Mouse (Mus musculus) limb, embryonic 14.5 days (tissue): ENCODE results near the gene Nmur1. TPM values are rescaled to one million over a fixed set of nuclear protein-coding genes. Genes with fewer than 3 reads are reported as not detected.

Experiments
- ATAC-seq: fragments of 200-750 bp; cut with Nextera tagmentation; 2 replicates; pipeline ENCODE4 v1.8.0; 2017; ENCODE audit warnings: low read depth, moderate number of reproducible peaks, moderate TSS enrichment; ENCODE audit not compliant: low FRiP score
- DNase-seq: peaks from one replicate; pipeline ENCODE4 v3.0.0-alpha.2; 2015; ENCODE audit warnings: low spot score
- H3K27ac ChIP-seq: fragments of 300-500 bp; sonication (generic); replicated peaks from 2 replicates; pipeline ENCODE4 v1.5.1; 2014; ENCODE audit warnings: low read depth, mild to moderate bottlenecking, low read length, moderate library complexity, mixed read lengths
- H3K27me3 ChIP-seq: fragments of 300-500 bp; sonication (generic); 2 replicates; pipeline ENCODE4 v1.6.1; 2014; ENCODE audit warnings: low read length, mixed read lengths; ENCODE audit not compliant: control insufficient read depth, insufficient read depth
- H3K36me3 ChIP-seq: fragments of 300-500 bp; sonication (generic); 2 replicates; pipeline ENCODE4 v1.6.1; 2014; ENCODE audit warnings: mild to moderate bottlenecking, low read length, moderate library complexity, mixed read lengths; ENCODE audit not compliant: control insufficient read depth, insufficient read depth
- H3K4me1 ChIP-seq: fragments of 300-500 bp; sonication (generic); 2 replicates; pipeline ENCODE4 v1.6.1; 2014; ENCODE audit warnings: antibody characterized with exemption, low read length, mixed read lengths; ENCODE audit not compliant: control insufficient read depth, insufficient read depth
- H3K4me2 ChIP-seq: fragments of 300-500 bp; sonication (generic); replicated peaks from 2 replicates; pipeline ENCODE4 v1.6.1; 2014; ENCODE audit warnings: low read depth, mild to moderate bottlenecking, low read length, moderate library complexity; ENCODE audit not compliant: severe bottlenecking
- H3K4me3 ChIP-seq: fragments of 300-500 bp; sonication (generic); replicated peaks from 2 replicates; pipeline ENCODE4 v1.5.1; 2014; ENCODE audit warnings: low read length
- H3K9ac ChIP-seq: fragments of 300-500 bp; sonication (generic); 2 replicates; pipeline ENCODE4 v1.6.1; 2014; ENCODE audit warnings: mild to moderate bottlenecking, low read depth, low read length, moderate library complexity; ENCODE audit not compliant: severe bottlenecking
- H3K9me3 ChIP-seq: fragments of 300-500 bp; sonication (generic); 2 replicates; pipeline ENCODE4 v1.6.1; 2016; ENCODE audit warnings: low read length; ENCODE audit not compliant: control insufficient read depth
- POLR2A ChIP-seq: fragments of 200-500 bp; IDR thresholded peaks from 2 replicates; pipeline ENCODE4 v1.8.0; 2012; ENCODE audit warnings: inconsistent platforms, mild to moderate bottlenecking, moderate library complexity, borderline replicate concordance; ENCODE audit not compliant: insufficient read depth, insufficient read length; ENCODE audit errors: extremely low read depth
- WGBS: fragments of 180-500 bp; shearing (Covaris S2); extraction: QIAGEN DNeasy Blood & Tissue Kit; methylation state at CpG from one replicate; pipeline ENCODE4 v1.1.7; 2014; 5-methylcytosine and 5-hydroxymethylcytosine counted together
- microRNA-seq: library from miRNA; unstranded; fragments of <30 nt; microRNA quantifications from one replicate; pipeline ENCODE4, GENCODE M21; 2016
- polyA plus RNA-seq, 2 experiments: library from polyadenylated mRNA; depleted of rRNA in 1 of 2; stranded (reverse) in 1 of 2; unstranded in 1 of 2; fragments of >200 nt; fragmentation: Nextera tagmentation in 1 of 2; extraction: Ambion mirVana in 1 of 2; gene quantifications; 2 replicates each; pipeline versions ENCODE4 v1.2.1 to v1.2.3; 2012 to 2014

Nmur1 gene
- polyA plus RNA-seq, 2 experiments, result not detected

DNA sequence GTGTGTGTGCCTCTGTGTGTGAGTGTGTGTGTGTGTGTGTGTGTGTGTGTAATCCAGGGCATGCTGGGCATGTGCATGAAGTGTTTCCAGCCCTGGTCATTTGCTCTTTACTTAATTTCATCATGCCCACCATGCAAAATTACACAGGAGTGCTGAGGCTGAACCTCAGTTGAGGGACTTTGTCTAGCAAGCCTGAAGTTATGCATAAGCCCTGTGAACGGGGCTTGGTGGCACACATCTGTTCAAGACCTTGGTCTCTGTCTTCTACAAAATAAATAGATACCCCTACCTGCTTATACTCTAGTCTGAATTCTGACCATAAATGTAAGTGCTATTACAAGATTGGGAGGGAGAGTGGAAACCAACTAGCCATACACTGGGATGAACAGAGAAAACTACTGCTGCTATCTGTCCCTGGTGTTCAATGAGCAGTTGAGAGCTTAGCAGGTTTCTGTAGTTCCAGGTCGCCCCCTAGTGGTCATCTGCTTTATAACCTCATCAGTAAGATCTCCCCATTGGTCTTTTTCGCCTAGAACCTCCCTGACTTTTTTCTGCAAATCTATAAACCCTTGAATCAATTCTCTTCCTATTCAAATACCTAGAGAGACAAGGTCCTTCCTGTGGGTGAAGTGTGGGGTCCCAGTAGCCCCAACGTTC, 86.7 kb downstream of the Nmur1 start:
- Histone ChIP-seq H3K4me2 (no peak overlapping the region), H3K4me3 (no peak overlapping the region), H3K36me3 (no peaks in the 10 kb centered on the region), H3K9me3 (no peaks in the 10 kb centered on the region), H3K27ac (no peak overlapping the region), H3K27me3 (no peaks in the 10 kb centered on the region), H3K4me1 (no peaks in the 10 kb centered on the region), H3K9ac (no peak overlapping the region)
- no peak for ATAC-seq
- 25% methylated on average over 4 of the region's 4 CpGs for WGBS
- peak; percentile 92 for DNase-seq
- no peak for TF ChIP-seq POLR2A

DNA sequence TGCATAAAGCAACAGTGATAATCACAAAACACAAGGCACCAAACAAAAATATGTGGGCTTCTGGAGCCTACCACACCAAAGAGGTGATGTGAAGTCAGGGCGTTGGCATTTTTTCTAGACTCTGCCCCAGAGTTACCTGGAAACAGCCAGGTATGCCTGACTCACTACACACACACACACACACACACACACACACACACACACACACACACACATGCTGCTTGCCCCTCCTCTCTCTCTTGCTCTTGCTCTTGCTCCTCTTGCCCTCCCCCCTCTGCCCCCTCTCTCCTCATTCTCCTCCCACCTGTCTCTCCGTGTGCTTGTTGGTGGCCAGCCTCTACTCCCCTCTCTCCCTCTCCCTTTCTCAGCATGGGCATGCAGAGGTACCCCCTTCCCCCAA, 89.7 kb downstream of the Nmur1 start:
- Histone ChIP-seq H3K27me3 (no peaks in the 10 kb centered on the region), H3K36me3 (no peaks in the 10 kb centered on the region), H3K4me3 (no peak overlapping the region), H3K4me1 (no peaks in the 10 kb centered on the region), H3K4me2 (no peak overlapping the region), H3K9ac (no peak overlapping the region), H3K27ac (no peak overlapping the region), H3K9me3 (no peaks in the 10 kb centered on the region)
- no peak for TF ChIP-seq POLR2A
- no peak for ATAC-seq
- no peak for DNase-seq
- WGBS, result 44% methylated on average over 2 of the region's 2 CpGs

Small RNA genes lying within 50 kb of the gene (microRNA-seq; reads per million reads assigned to microRNA genes)
- gene mmu-mir-3535, result 231 reads per million, percentile 57 among the genes with 10 or more reads in this experiment

Other genes with a start within 250 kb of the Nmur1 start
- gene B3gnt7, start 123.4 kb downstream of the Nmur1 start, polyA plus RNA-seq (2012; rRNA removed), result 9.7 and 13.2 TPM in 2 replicates
- 7.1 and 7.7 TPM in 2 replicates for gene B3gnt7, start 123.4 kb downstream of the Nmur1 start, polyA plus RNA-seq (2014; fragmentation: Nextera tagmentation; extraction: Ambion mirVana)
- gene Ncl, start 66.8 kb downstream of the Nmur1 start, polyA plus RNA-seq (2012; rRNA removed), result 63.5 and 201 TPM in 2 replicates
- 286 and 299 TPM in 2 replicates for gene Ncl, start 66.8 kb downstream of the Nmur1 start, polyA plus RNA-seq (2014; fragmentation: Nextera tagmentation; extraction: Ambion mirVana)
- not detected in 2 replicates for gene Tex44, start 101 bp upstream of the Nmur1 start, polyA plus RNA-seq (2012; rRNA removed)
- not detected in 2 replicates for gene Tex44, start 101 bp upstream of the Nmur1 start, polyA plus RNA-seq (2014; fragmentation: Nextera tagmentation; extraction: Ambion mirVana)
- 1,648 and 3,055 TPM in 2 replicates for gene Ptma, start 100.5 kb upstream of the Nmur1 start, polyA plus RNA-seq (2012; rRNA removed)
- gene Ptma, start 100.5 kb upstream of the Nmur1 start, polyA plus RNA-seq (2014; fragmentation: Nextera tagmentation; extraction: Ambion mirVana), result 2,429 and 2,674 TPM in 2 replicates
- 61.1 and 63.2 TPM in 2 replicates for gene Pde6d, start 156.4 kb upstream of the Nmur1 start, polyA plus RNA-seq (2012; rRNA removed)
- 63.0 and 69.7 TPM in 2 replicates for gene Pde6d, start 156.4 kb upstream of the Nmur1 start, polyA plus RNA-seq (2014; fragmentation: Nextera tagmentation; extraction: Ambion mirVana)
- 62.1 and 68.9 TPM in 2 replicates for gene Cops7b, start 156.7 kb upstream of the Nmur1 start, polyA plus RNA-seq (2012; rRNA removed)
- gene Cops7b, start 156.7 kb upstream of the Nmur1 start, polyA plus RNA-seq (2014; fragmentation: Nextera tagmentation; extraction: Ambion mirVana), result 35.6 and 42.6 TPM in 2 replicates
- 5.6 and 6.4 TPM in 2 replicates for gene Nppc, start 244.3 kb upstream of the Nmur1 start, polyA plus RNA-seq (2012; rRNA removed)
- 4.7 and 6.1 TPM in 2 replicates for gene Nppc, start 244.3 kb upstream of the Nmur1 start, polyA plus RNA-seq (2014; fragmentation: Nextera tagmentation; extraction: Ambion mirVana)